Mouse (Mus musculus): ENCODE measurements at regions not wholly inside any gene's neighbourhood (a gene's known extent, or its start where the extent isn't known, plus 50 kb on each side); places are given as distances from the start of the nearest gene placed in this dataset.

DNA sequence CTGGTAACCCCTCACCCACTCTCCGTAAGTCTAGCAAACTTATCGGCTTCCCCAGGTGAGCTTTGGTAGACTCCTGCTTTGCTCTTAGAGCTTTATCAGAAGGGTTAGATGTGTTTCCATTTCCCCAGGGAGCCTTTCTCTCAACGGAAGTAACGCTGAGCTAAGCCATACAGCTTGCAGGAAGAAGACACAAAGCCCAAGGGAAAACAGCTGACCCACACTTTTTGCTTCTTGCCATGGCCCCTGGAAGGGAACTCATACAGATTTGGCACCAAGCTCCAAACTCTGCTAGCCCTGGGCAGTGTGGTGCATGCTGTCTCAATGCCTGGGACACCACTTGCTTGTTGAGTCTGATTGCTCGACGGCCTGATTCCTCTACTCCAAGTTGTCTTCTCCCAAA lies 242.6 kb downstream of the Sipa1l2 start:
- TF ChIP-seq CTCF (IDR thresholded peaks at IDR 0.05; ENCODE audit: low read depth) = no peak
- TF ChIP-seq EP300 (IDR thresholded peaks at IDR 0.05; ENCODE audit: low read depth) = no peak

All from liver, postnatal 0 days (tissue).